Mouse (Mus musculus) megakaryocyte, embryonic 14.5 days (primary cell): ENCODE results near the gene Ring1. TPM values are rescaled to one million over a fixed set of nuclear protein-coding genes. Genes with fewer than 3 reads are reported as not detected.
"Not testable (repeated sequence)": the region's sequence is repeated elsewhere in the genome, so short reads cannot be mapped to it uniquely, and the experiment has no call there.

Experiments
- H3K27me3 ChIP-seq: replicated peaks from 2 replicates; pipeline ENCODE3; 2012; ENCODE audit warnings: inconsistent platforms
- H3K36me3 ChIP-seq: replicated peaks from 2 replicates; pipeline ENCODE3; 2012; ENCODE audit warnings: low read length, inconsistent platforms, mixed read lengths
- H3K4me1 ChIP-seq: 2 replicates; pipeline ENCODE4 v1.6.1; 2012; ENCODE audit warnings: inconsistent platforms
- H3K4me3 ChIP-seq: replicated peaks from 2 replicates; pipeline ENCODE3; 2012; ENCODE audit warnings: moderate library complexity, mild to moderate bottlenecking, inconsistent platforms
- H3K9me3 ChIP-seq: 2 replicates; pipeline ENCODE4 v1.6.1; 2012; ENCODE audit warnings: inconsistent platforms
- FLI1 ChIP-seq: IDR thresholded peaks from 2 replicates; pipeline ENCODE4 v1.6.1; 2012; ENCODE audit warnings: low read length, inconsistent platforms, mixed read lengths
- GATA1 ChIP-seq: IDR thresholded peaks from 3 replicates; pipeline ENCODE4 v1.6.1; 2012; ENCODE audit warnings: mixed read lengths, low read length, inconsistent platforms, borderline replicate concordance
- polyA plus RNA-seq: library from polyadenylated mRNA; stranded (reverse); fragments of >175 nt; gene quantifications from 2 replicates; pipeline ENCODE4 v1.2.3, GENCODE M21; 2012; ENCODE audit warnings: low replicate concordance; ENCODE audit not compliant: insufficient read depth

Ring1 gene
- polyA plus RNA-seq, 1 experiment, result 24.9 TPM

- Histone ChIP-seq H3K36me3 (peaks cover 32% of the 10 kb centered on the region), H3K9me3 (peaks cover 35% of the 10 kb centered on the region), H3K4me1 (peaks cover 36% of the 10 kb centered on the region), H3K4me3 (no peak overlapping the region), H3K27me3 (no peaks in the 10 kb centered on the region)
- TF ChIP-seq GATA1 (no peak), FLI1 (no peak)
Measured at GRCm38 (mm10) chr17:34022414-34022783, 2.1 kb downstream of the Ring1 start.

- Histone ChIP-seq H3K4me3 (no peak overlapping the region), H3K36me3 (peaks cover 32% of the 10 kb centered on the region), H3K4me1 (peaks cover 30% of the 10 kb centered on the region), H3K27me3 (no peaks in the 10 kb centered on the region), H3K9me3 (peaks cover 35% of the 10 kb centered on the region)
- TF ChIP-seq FLI1 (no peak), GATA1 (no peak)
Measured at GRCm38 (mm10) chr17:34021539-34022413, 2.7 kb downstream of the Ring1 start.

GRCm38 (mm10) chr17:34013436-34013835 is 11.0 kb downstream of the Ring1 start:
- Histone ChIP-seq H3K4me3 (no peak overlapping the region), H3K27me3 (peaks cover 3% of the 10 kb centered on the region), H3K9me3 (peaks cover 9% of the 10 kb centered on the region; the same call in 1 of the 2 replicates), H3K36me3 (no peaks in the 10 kb centered on the region), H3K4me1 (peaks cover 12% of the 10 kb centered on the region)
- no peak for TF ChIP-seq FLI1
- no peak for TF ChIP-seq GATA1

- Histone ChIP-seq H3K4me1 (peaks cover 12% of the 10 kb centered on the region), H3K4me3 (no peak overlapping the region), H3K27me3 (peaks cover 5% of the 10 kb centered on the region), H3K36me3 (no peaks in the 10 kb centered on the region), H3K9me3 (peaks cover 13% of the 10 kb centered on the region)
- TF ChIP-seq FLI1, result no peak
- no peak for TF ChIP-seq GATA1
Measured at GRCm38 (mm10) chr17:34010156-34010555, 14.3 kb downstream of the Ring1 start.

GRCm38 (mm10) chr17:34006570-34006969 is 17.9 kb downstream of the Ring1 start:
- no peaks in the 10 kb centered on the region for H3K36me3 ChIP-seq
- H3K4me3 ChIP-seq, result no peak overlapping the region
- TF ChIP-seq GATA1 (no peak), FLI1 (no peak)
- peaks cover 8% of the 10 kb centered on the region for H3K9me3 ChIP-seq
- peaks cover 7% of the 10 kb centered on the region; the same call in 1 of the 2 replicates for H3K4me1 ChIP-seq
- H3K27me3 ChIP-seq, result peaks cover 5% of the 10 kb centered on the region

GRCm38 (mm10) chr17:34003426-34003825 is 21.1 kb downstream of the Ring1 start:
- peaks cover 8% of the 10 kb centered on the region for H3K9me3 ChIP-seq
- no peak for TF ChIP-seq FLI1
- TF ChIP-seq GATA1, result no peak
- no peak overlapping the region for H3K4me3 ChIP-seq
- no peaks in the 10 kb centered on the region for H3K36me3 ChIP-seq
- H3K4me1 ChIP-seq, result peaks cover 3% of the 10 kb centered on the region; the same call in 1 of the 2 replicates
- peaks cover 2% of the 10 kb centered on the region for H3K27me3 ChIP-seq

- peaks cover 13% of the 10 kb centered on the region for H3K36me3 ChIP-seq
- not testable (repeated sequence) for H3K4me1 ChIP-seq, H3K27me3 ChIP-seq, H3K9me3 ChIP-seq
- peak overlapping the region; percentile 92 for H3K4me3 ChIP-seq
Measured at GRCm38 (mm10) chr17:34000796-34001195, 23.7 kb downstream of the Ring1 start.

- Histone ChIP-seq H3K27me3 (no peaks in the 10 kb centered on the region), H3K9me3 (peaks cover 5% of the 10 kb centered on the region; the same call in 1 of the 2 replicates), H3K36me3 (peaks cover 17% of the 10 kb centered on the region), H3K4me3 (peak within 1 kb of the TSS; percentile 92), H3K4me1 (peaks cover 6% of the 10 kb centered on the region; the same call in 1 of the 2 replicates)
- no peak for TF ChIP-seq FLI1
- TF ChIP-seq GATA1, result no peak
Measured at GRCm38 (mm10) chr17:34000150-34000537, 24.3 kb downstream of the Ring1 start, which contains the start of gene H2-K1. Gene H2-K1 (minus strand): TSS chr17:34000347.

DNA sequence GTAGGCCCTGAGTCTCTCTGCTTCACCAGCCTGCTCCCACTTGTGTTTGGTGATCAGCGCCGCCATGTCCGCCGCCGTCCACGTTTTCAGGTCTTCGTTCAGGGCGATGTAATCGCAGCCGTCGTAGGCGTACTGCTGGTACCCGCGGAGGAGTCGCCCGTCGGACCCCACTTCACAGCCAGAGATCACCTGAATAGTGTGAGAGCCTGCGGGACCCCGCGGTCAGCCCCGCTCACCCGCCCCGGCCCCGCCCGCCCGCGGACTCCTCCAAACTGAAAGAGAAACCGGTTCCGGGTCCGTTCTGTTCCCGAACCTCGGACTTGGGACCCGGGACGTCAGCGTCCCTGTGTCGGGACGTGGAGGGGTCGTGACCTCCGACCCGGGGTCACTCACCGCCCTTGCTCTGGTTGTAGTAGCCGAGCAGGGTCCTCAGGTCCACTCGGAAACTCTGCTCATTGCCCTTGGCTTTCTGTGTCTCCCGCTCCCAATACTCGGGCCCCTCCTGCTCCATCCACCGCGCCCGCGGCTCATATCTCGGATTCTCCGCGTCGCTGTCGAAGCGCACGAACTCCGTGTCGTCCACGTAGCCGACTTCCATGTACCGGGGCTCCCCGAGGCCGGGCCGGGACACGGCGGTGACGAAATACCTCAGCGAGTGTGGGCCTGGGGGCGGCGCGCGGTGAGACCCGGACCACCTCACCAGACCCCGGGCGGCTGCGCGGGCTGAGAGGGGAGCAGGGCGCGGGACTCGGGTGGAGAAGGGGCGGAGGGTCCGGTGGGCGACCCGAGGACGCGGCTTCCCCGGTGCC is 24.9 kb downstream of the Ring1 start:
- H3K9me3 ChIP-seq, result peaks cover 5% of the 10 kb centered on the region; the same call in 1 of the 2 replicates
- no peak for TF ChIP-seq GATA1
- no peak for TF ChIP-seq FLI1
- peaks cover 17% of the 10 kb centered on the region for H3K36me3 ChIP-seq
- no peaks in the 10 kb centered on the region for H3K27me3 ChIP-seq
- H3K4me3 ChIP-seq, result peak overlapping the region; percentile 92
- H3K4me1 ChIP-seq, result peaks cover 11% of the 10 kb centered on the region

GRCm38 (mm10) chr17:33998697-33999096 is 25.8 kb downstream of the Ring1 start:
- Histone ChIP-seq H3K36me3 (peaks cover 17% of the 10 kb centered on the region), H3K4me1 (peaks cover 11% of the 10 kb centered on the region), H3K4me3 (peak overlapping the region; percentile 69)
- not testable (repeated sequence) for H3K27me3 ChIP-seq, H3K9me3 ChIP-seq

GRCm38 (mm10) chr17:33997025-33997424 is 27.5 kb downstream of the Ring1 start:
- not testable (repeated sequence) for H3K9me3 ChIP-seq, H3K4me3 ChIP-seq, H3K27me3 ChIP-seq
- H3K36me3 ChIP-seq, result peaks cover 17% of the 10 kb centered on the region
- peaks cover 12% of the 10 kb centered on the region for H3K4me1 ChIP-seq
